Mouse (Mus musculus) stomach, embryonic 14.5 days (tissue): ENCODE data around the gene Hmgcl. TPM values are rescaled to one million over a fixed set of nuclear protein-coding genes. Genes with fewer than 3 reads are reported as not detected.

Source experiments
- ATAC-seq: fragments of 200-750 bp; cut with Nextera tagmentation; 2 replicates; pipeline ENCODE4 v1.8.0; 2017; ENCODE audit warnings: low read depth, moderate TSS enrichment; ENCODE audit not compliant: insufficient number of reproducible peaks, insufficient read depth, low FRiP score
- H3K27ac ChIP-seq: fragments of 300-500 bp; sonication (generic); 2 replicates; pipeline ENCODE4 v1.5.1; 2014; ENCODE audit warnings: mild to moderate bottlenecking, low read length, moderate library complexity, mixed read lengths
- H3K27me3 ChIP-seq: fragments of 300-500 bp; sonication (generic); 2 replicates; pipeline ENCODE4 v1.6.1; 2014; ENCODE audit warnings: low read length, control low read depth, mixed read lengths; ENCODE audit not compliant: control insufficient read depth, insufficient read depth
- H3K36me3 ChIP-seq: fragments of 300-500 bp; sonication (generic); 2 replicates; pipeline ENCODE4 v1.6.1; 2014; ENCODE audit warnings: mild to moderate bottlenecking, control low read depth, low read length, moderate library complexity, mixed read lengths; ENCODE audit not compliant: control insufficient read depth, insufficient read depth
- H3K4me1 ChIP-seq: fragments of 300-500 bp; sonication (generic); 2 replicates; pipeline ENCODE4 v1.6.1; 2014; ENCODE audit warnings: low read length, control low read depth, mixed read lengths; ENCODE audit not compliant: control insufficient read depth, insufficient read depth
- H3K4me2 ChIP-seq: fragments of 300-500 bp; sonication (generic); replicated peaks from 2 replicates; pipeline ENCODE4 v1.6.1; 2014; ENCODE audit warnings: low read depth, low read length, control low read depth
- H3K4me3 ChIP-seq: fragments of 300-500 bp; sonication (generic); 2 replicates; pipeline ENCODE4 v1.5.1; 2014; ENCODE audit warnings: low read depth, low read length, control low read depth
- H3K9ac ChIP-seq: fragments of 300-500 bp; sonication (generic); replicated peaks from 2 replicates; pipeline ENCODE4 v1.6.1; 2014; ENCODE audit warnings: low read depth, mild to moderate bottlenecking, control low read depth, low read length, moderate library complexity, mixed read lengths
- H3K9me3 ChIP-seq: fragments of 300-500 bp; sonication (generic); 2 replicates; pipeline ENCODE4 v1.6.1; 2016; ENCODE audit warnings: low read depth, low read length, control low read depth; ENCODE audit not compliant: control insufficient read depth
- WGBS: fragments of 180-500 bp; shearing (Covaris S2); extraction: QIAGEN DNeasy Blood & Tissue Kit; methylation state at CpG from one replicate; pipeline ENCODE4 v1.1.7; 2014; 5-methylcytosine and 5-hydroxymethylcytosine counted together
- polyA plus RNA-seq: library from polyadenylated mRNA; unstranded; fragments of >200 nt; fragmentation: Nextera tagmentation; extraction: Ambion mirVana; gene quantifications from 2 replicates; pipeline ENCODE4 v1.2.1, GENCODE M21; 2014

Gene Hmgcl
- polyA plus RNA-seq, 1 experiment from 2014 or later = 87.7 TPM

- Histone ChIP-seq H3K4me3 (no peak overlapping the region), H3K4me1 (no peaks in the 10 kb centered on the region), H3K4me2 (no peak overlapping the region), H3K27me3 (no peaks in the 10 kb centered on the region), H3K27ac (no peak overlapping the region), H3K9me3 (no peaks in the 10 kb centered on the region), H3K36me3 (peaks cover 10% of the 10 kb centered on the region; the same call in 1 of the 2 replicates), H3K9ac (no peak overlapping the region)
- no peak for ATAC-seq
- 50% methylated on average over 8 of the region's 8 CpGs for WGBS
Measured at GRCm38 (mm10) chr4:135958354-135958753, 12.1 kb downstream of the Hmgcl start.

- Histone ChIP-seq H3K27ac (no peak overlapping the region), H3K4me2 (no peak overlapping the region), H3K9me3 (no peaks in the 10 kb centered on the region), H3K9ac (no peak overlapping the region), H3K4me1 (peaks cover 8% of the 10 kb centered on the region; the same call in 1 of the 2 replicates), H3K27me3 (no peaks in the 10 kb centered on the region), H3K4me3 (no peak overlapping the region), H3K36me3 (peaks cover 6% of the 10 kb centered on the region; the same call in 1 of the 2 replicates)
- WGBS = 23% methylated on average over 5 of the region's 5 CpGs
- no peak for ATAC-seq
Measured at GRCm38 (mm10) chr4:135960717-135961116, 14.5 kb downstream of the Hmgcl start.

GRCm38 (mm10) chr4:135961709-135962108, 15.5 kb downstream of the Hmgcl start:
- Histone ChIP-seq H3K9ac (no peak overlapping the region), H3K4me2 (no peak overlapping the region), H3K9me3 (no peaks in the 10 kb centered on the region), H3K4me1 (peaks cover 8% of the 10 kb centered on the region; the same call in 1 of the 2 replicates), H3K36me3 (peaks cover 13% of the 10 kb centered on the region), H3K4me3 (no peak overlapping the region), H3K27ac (no peak overlapping the region), H3K27me3 (no peaks in the 10 kb centered on the region)
- WGBS = 85% methylated on average over 5 of the region's 5 CpGs
- no peak for ATAC-seq

GRCm38 (mm10) chr4:135962198-135962597, 15.9 kb downstream of the Hmgcl start:
- WGBS = 86% methylated on average over 7 of the region's 7 CpGs
- H3K4me2 ChIP-seq = no peak overlapping the region
- peaks cover 8% of the 10 kb centered on the region; the same call in 1 of the 2 replicates for H3K4me1 ChIP-seq
- no peak overlapping the region for H3K27ac ChIP-seq
- H3K4me3 ChIP-seq = no peak overlapping the region
- ATAC-seq = no peak
- H3K27me3 ChIP-seq = no peaks in the 10 kb centered on the region
- H3K9ac ChIP-seq = no peak overlapping the region
- H3K9me3 ChIP-seq = no peaks in the 10 kb centered on the region
- H3K36me3 ChIP-seq = peaks cover 17% of the 10 kb centered on the region

GRCm38 (mm10) chr4:135962946-135963345, 16.7 kb downstream of the Hmgcl start:
- 7% methylated on average over 15 of the region's 15 CpGs for WGBS
- H3K36me3 ChIP-seq = peaks cover 24% of the 10 kb centered on the region

GRCm38 (mm10) chr4:135963457-135964193, 17.4 kb downstream of the Hmgcl start, which contains the start of gene Gale:
Gale (plus strand) TSS chr4:135963727.
- Histone ChIP-seq H3K4me2 (peak within 1 kb of the TSS; percentile 94), H3K9ac (peak within 1 kb of the TSS; percentile 71), H3K27ac (peak within 1 kb of the TSS; percentile 81; the same call in 1 of the 2 replicates), H3K27me3 (no peaks in the 10 kb centered on the region), H3K36me3 (peaks cover 30% of the 10 kb centered on the region), H3K9me3 (no peaks in the 10 kb centered on the region), H3K4me3 (peak within 1 kb of the TSS; percentile 54), H3K4me1 (peaks cover 8% of the 10 kb centered on the region; the same call in 1 of the 2 replicates)
- under 1% methylated on average over 56 of the region's 56 CpGs for WGBS
- peak; percentile 91 for ATAC-seq

More at GRCm38 (mm10) chr4:135962946-135963345, 16.7 kb downstream of the Hmgcl start:
- H3K9ac ChIP-seq = peak overlapping the region; percentile 71
- peak overlapping the region; percentile 81; the same call in 1 of the 2 replicates for H3K27ac ChIP-seq
- no peaks in the 10 kb centered on the region for H3K9me3 ChIP-seq
- H3K4me2 ChIP-seq = peak overlapping the region; percentile 85
- ATAC-seq = no peak
- no peaks in the 10 kb centered on the region for H3K27me3 ChIP-seq
- peak overlapping the region; percentile 54 for H3K4me3 ChIP-seq
- H3K4me1 ChIP-seq = peaks cover 8% of the 10 kb centered on the region; the same call in 1 of the 2 replicates

GRCm38 (mm10) chr4:135964426-135964825, 18.2 kb downstream of the Hmgcl start:
- Histone ChIP-seq H3K4me3 (peak overlapping the region; percentile 54), H3K4me2 (peak overlapping the region; percentile 94), H3K36me3 (peaks cover 38% of the 10 kb centered on the region), H3K4me1 (peaks cover 8% of the 10 kb centered on the region; the same call in 1 of the 2 replicates), H3K9me3 (no peaks in the 10 kb centered on the region), H3K9ac (peak overlapping the region; percentile 63), H3K27me3 (no peaks in the 10 kb centered on the region), H3K27ac (peak overlapping the region; percentile 27; the same call in 1 of the 2 replicates)
- ATAC-seq = peak; percentile 29
- WGBS = 3% methylated on average over 12 of the region's 12 CpGs

GRCm38 (mm10) chr4:135965113-135965512, 18.9 kb downstream of the Hmgcl start:
- no peak for ATAC-seq
- H3K27me3 ChIP-seq = no peaks in the 10 kb centered on the region
- H3K4me3 ChIP-seq = no peak overlapping the region
- WGBS = 79% methylated on average over 9 of the region's 9 CpGs
- H3K9me3 ChIP-seq = no peaks in the 10 kb centered on the region
- peaks cover 41% of the 10 kb centered on the region for H3K36me3 ChIP-seq
- peak overlapping the region; percentile 27; the same call in 1 of the 2 replicates for H3K27ac ChIP-seq
- H3K4me1 ChIP-seq = peaks cover 8% of the 10 kb centered on the region; the same call in 1 of the 2 replicates
- H3K4me2 ChIP-seq = peak overlapping the region; percentile 94
- H3K9ac ChIP-seq = no peak overlapping the region
